Mouse (Mus musculus) left cerebral cortex, postnatal 14 days (tissue): ENCODE results near the gene Fam163b. TPM values are rescaled to one million over a fixed set of nuclear protein-coding genes. Genes with fewer than 3 reads are reported as not detected.

ENCODE experiments used
- DNase-seq, 2 experiments: peaks; one replicate each; pipeline ENCODE4 v3.0.0; 2021 to 2022; ENCODE audit warnings: low spot score in 2 of 2, mixed read lengths in 1 of 2
- intact Hi-C: fragments of 180-260 bp; cut with DNase I; formaldehyde crosslinking; loops from one replicate; pipeline ENCODE4 v1.15.1; 2025
- total RNA-seq, 2 experiments: library from RNA; stranded (reverse); gene quantifications; 2 replicates each; pipeline ENCODE4 v1.2.3; 2021

Gene Fam163b
- total RNA-seq, 2 experiments from 2014 or later, result 142 to 143 TPM

GRCm38 (mm10) chr2:27096341-27096981 is 45.8 kb downstream of the Fam163b start:
- DNase-seq, result peak; percentile 70 to 79
- intact Hi-C loops, result no loop called here

- intact Hi-C loops, result no loop called here
- no peak for DNase-seq
These were observed 47.1 kb downstream of the Fam163b start for GRCm38 (mm10) chr2:27095178-27095577.

GRCm38 (mm10) chr2:27089238-27089637 is 53.1 kb downstream of the Fam163b start:
- intact Hi-C loops, result no loop called here
- no peak for DNase-seq

- intact Hi-C loops, result no loop called here
These were observed 53.6 kb downstream of the Fam163b start for GRCm38 (mm10) chr2:27088700-27089099.

GRCm38 (mm10) chr2:27088071-27088644 is 54.1 kb downstream of the Fam163b start:
- intact Hi-C loops, result no loop called here

More at GRCm38 (mm10) chr2:27088700-27089099, 53.6 kb downstream of the Fam163b start:
- no peak for DNase-seq

GRCm38 (mm10) chr2:27087581-27087980 is 54.7 kb downstream of the Fam163b start:
- DNase-seq, result no peak
- intact Hi-C loops, result no loop called here

More at GRCm38 (mm10) chr2:27088071-27088644, 54.1 kb downstream of the Fam163b start:
- DNase-seq, result peak in 1 of 2 experiments; percentile 48

- DNase-seq, result no peak
- intact Hi-C loops, result no loop called here
These were observed 55.7 kb downstream of the Fam163b start for GRCm38 (mm10) chr2:27086483-27087010.

- DNase-seq, result no peak
- intact Hi-C loops, result no loop called here
These were observed 56.5 kb downstream of the Fam163b start for GRCm38 (mm10) chr2:27085801-27086200.

GRCm38 (mm10) chr2:27084963-27085362 is 57.3 kb downstream of the Fam163b start:
- intact Hi-C loops, result no loop called here
- DNase-seq, result no peak

GRCm38 (mm10) chr2:27083761-27084475 is 58.4 kb downstream of the Fam163b start:
- intact Hi-C loops, result no loop called here
- no peak for DNase-seq

- intact Hi-C loops, result no loop called here
- DNase-seq, result no peak
These were observed 62.6 kb downstream of the Fam163b start for GRCm38 (mm10) chr2:27079649-27080048.

GRCm38 (mm10) chr2:27079152-27079584 is 63.1 kb downstream of the Fam163b start, which contains the start of gene Adamtsl2:
Gene Adamtsl2 (plus strand): TSS chr2:27079379.
- DNase-seq, result peak; percentile 60 to 64
- intact Hi-C loops, result no loop called here

GRCm38 (mm10) chr2:27078312-27078711 is 64.0 kb downstream of the Fam163b start:
- intact Hi-C loops, result no loop called here
- no peak for DNase-seq

- DNase-seq, result no peak
- intact Hi-C loops, result no loop called here
These were observed 64.5 kb downstream of the Fam163b start for GRCm38 (mm10) chr2:27077655-27078244.

GRCm38 (mm10) chr2:27075485-27075884 is 66.8 kb downstream of the Fam163b start:
- intact Hi-C loops, result no loop called here
- DNase-seq, result no peak

GRCm38 (mm10) chr2:27074804-27075203 is 67.5 kb downstream of the Fam163b start:
- no peak for DNase-seq
- intact Hi-C loops, result no loop called here

- intact Hi-C loops, result no loop called here
- DNase-seq, result no peak
These were observed 68.9 kb downstream of the Fam163b start for GRCm38 (mm10) chr2:27073407-27073806.

- no peak for DNase-seq
- intact Hi-C loops, result no loop called here
These were observed 70.3 kb downstream of the Fam163b start, which contains the start of gene Mymk for GRCm38 (mm10) chr2:27071978-27072377. Gene Mymk (minus strand): TSS chr2:27072179.

GRCm38 (mm10) chr2:27071137-27071536 is 71.2 kb downstream of the Fam163b start:
- intact Hi-C loops, result no loop called here
- peak; percentile 92 to 97 for DNase-seq
